Mouse (Mus musculus): ENCODE measurements around the gene Sdk1.

- no peak for TF ChIP-seq GATA1 (IDR thresholded peaks at IDR 0.05; ENCODE audit: low read depth, low read length)
- no peak for TF ChIP-seq ZMIZ1 (IDR thresholded peaks at IDR 0.05; ENCODE audit: low read depth, low read length)
- no peak for TF ChIP-seq ELF1 (IDR thresholded peaks at IDR 0.05; ENCODE audit: low read depth, low read length)
- no peak for TF ChIP-seq ZC3H11A (IDR thresholded peaks at IDR 0.05; ENCODE audit: low read depth, low read length)
- TF ChIP-seq CHD2 (IDR thresholded peaks at IDR 0.05; ENCODE audit: low read length) = no peak
- TF ChIP-seq POLR2A (IDR thresholded peaks at IDR 0.05; ENCODE audit: control insufficient read depth in 1 of 2, insufficient read depth in 1 of 2, low read depth in 1 of 2, low read length in 2 of 2, poor library complexity in 1 of 2) = no peak
- no peak for TF ChIP-seq MAX (IDR thresholded peaks at IDR 0.05; ENCODE audit: low read length)
- TF ChIP-seq CTCF (IDR thresholded peaks at IDR 0.05 in 2 of 3, conservative IDR thresholded peaks at IDR 0.05 in 1 of 3; ENCODE audit: control insufficient read depth in 1 of 3, insufficient read depth in 1 of 3, low read depth in 2 of 3, low read length in 3 of 3, poor library complexity in 1 of 3, severe bottlenecking in 1 of 3) = no peak
- TF ChIP-seq ETS1 (IDR thresholded peaks at IDR 0.05; ENCODE audit: low read depth, low read length) = no peak
- TF ChIP-seq GABPA (IDR thresholded peaks at IDR 0.05; ENCODE audit: low read depth, low read length) = no peak
- TF ChIP-seq MAZ (IDR thresholded peaks at IDR 0.05; ENCODE audit: low read depth, low read length) = no peak
- no peak for TF ChIP-seq EP300 (IDR thresholded peaks at IDR 0.05; ENCODE audit: low read depth in 1 of 2, low read length in 2 of 2)
- TF ChIP-seq UBTF (IDR thresholded peaks at IDR 0.05; ENCODE audit: borderline replicate concordance, insufficient read depth, low read depth, low read length) = no peak
These were observed 83.6 kb downstream of the Sdk1 start for GRCm38 (mm10) chr5:141324910-141325309.

Data from MEL (cell line).